Mouse (Mus musculus): ENCODE measurements around the gene Ccdc182.

The Ccdc182 gene

GRCm38 (mm10) chr11:88280426-88280836, 13.4 kb upstream of the Ccdc182 start:
- no peak for DNase-seq (ENCODE audit: low read depth, low spot score)

GRCm38 (mm10) chr11:88281428-88282119, 12.3 kb upstream of the Ccdc182 start:
- no peak for DNase-seq (ENCODE audit: low read depth, low spot score)

GRCm38 (mm10) chr11:88282516-88282915, 11.3 kb upstream of the Ccdc182 start:
- no peak for DNase-seq (ENCODE audit: low read depth, low spot score)

GRCm38 (mm10) chr11:88286019-88286418, 7.8 kb upstream of the Ccdc182 start:
- no peak for DNase-seq (ENCODE audit: low read depth, low spot score)

- no peak for DNase-seq (ENCODE audit: low read depth, low spot score)
Measured at GRCm38 (mm10) chr11:88288400-88288799, 5.5 kb upstream of the Ccdc182 start.

GRCm38 (mm10) chr11:88288805-88289340, 5.0 kb upstream of the Ccdc182 start:
- no peak for DNase-seq (ENCODE audit: low read depth, low spot score)

GRCm38 (mm10) chr11:88291245-88291644, 2.6 kb upstream of the Ccdc182 start:
- DNase-seq (ENCODE audit: low read depth, low spot score): no peak

GRCm38 (mm10) chr11:88291688-88292087, 2.2 kb upstream of the Ccdc182 start:
- no peak for DNase-seq (ENCODE audit: low read depth, low spot score)

GRCm38 (mm10) chr11:88294394-88294710, 494 bp downstream of the Ccdc182 start:
- DNase-seq (ENCODE audit: low read depth, low spot score): no peak

- no peak for DNase-seq (ENCODE audit: low read depth, low spot score)
Measured at GRCm38 (mm10) chr11:88295298-88295697, 1.4 kb downstream of the Ccdc182 start.

GRCm38 (mm10) chr11:88297526-88297925, 3.7 kb downstream of the Ccdc182 start:
- DNase-seq (ENCODE audit: low read depth, low spot score): no peak

- no peak for DNase-seq (ENCODE audit: low read depth, low spot score)
Measured at GRCm38 (mm10) chr11:88299345-88299744, 5.5 kb downstream of the Ccdc182 start.

GRCm38 (mm10) chr11:88301619-88302018, 7.8 kb downstream of the Ccdc182 start:
- no peak for DNase-seq (ENCODE audit: low read depth, low spot score)

- no peak for DNase-seq (ENCODE audit: low read depth, low spot score)
Measured at GRCm38 (mm10) chr11:88305759-88306158, 11.9 kb downstream of the Ccdc182 start.

GRCm38 (mm10) chr11:88307616-88308543, 14.0 kb downstream of the Ccdc182 start:
- DNase-seq (ENCODE audit: low read depth, low spot score): no peak

- no peak for DNase-seq (ENCODE audit: low read depth, low spot score)
Measured at GRCm38 (mm10) chr11:88309059-88309700, 15.3 kb downstream of the Ccdc182 start.

- DNase-seq (ENCODE audit: low read depth, low spot score): no peak
Measured at GRCm38 (mm10) chr11:88310773-88311172, 16.9 kb downstream of the Ccdc182 start.

- no peak for DNase-seq (ENCODE audit: low read depth, low spot score)
Measured at GRCm38 (mm10) chr11:88311606-88312005, 17.7 kb downstream of the Ccdc182 start.

- DNase-seq (ENCODE audit: low read depth, low spot score): no peak
Measured at GRCm38 (mm10) chr11:88313512-88313911, 19.7 kb downstream of the Ccdc182 start.

GRCm38 (mm10) chr11:88314471-88314870, 20.6 kb downstream of the Ccdc182 start:
- DNase-seq (ENCODE audit: low read depth, low spot score): no peak

GRCm38 (mm10) chr11:88315393-88315792, 21.5 kb downstream of the Ccdc182 start:
- DNase-seq (ENCODE audit: low read depth, low spot score): no peak

GRCm38 (mm10) chr11:88318850-88319249, 25.0 kb downstream of the Ccdc182 start:
- no peak for DNase-seq (ENCODE audit: low read depth, low spot score)

Measured in c-Kit-negative CD71-positive TER-119-positive erythroid progenitor cells, embryonic 14.5 days (primary cell).